8 mouse cellular contexts compared by ENCODE assay signal in genomic region chr4:43657146-43657545, GRCm38 (mm10). TPM values are rescaled to one million over a fixed set of nuclear protein-coding genes. Genes with fewer than 3 reads are reported as not detected.
DNase-seq lines count a peak whose midpoint lies in the region; ATAC-seq and TF ChIP-seq lines count a peak whose summit lies in the region.

No protein-coding gene starts in this region.

- no peaks in the 10 kb centered on the region for H3K27me3 ChIP-seq in hindbrain, postnatal 0 days (ENCODE audit: insufficient read depth, low read length)
- H3K27me3 ChIP-seq in neural tube, embryonic 13.5 days = peaks cover 26% of the 10 kb centered on the region

- intact Hi-C loops in left cerebral cortex, adult 2 months (cut with DNase I) = loop anchor here (5.0 kb wide), 2 partner anchors 80 to 215 kb away; partner anchors contain the start of genes Gba2, Rgp1 and Tesk1

- WGBS in hindbrain, postnatal 0 days = 66% methylated on average over 4 of the region's 4 CpGs
- 53% methylated on average over 4 of the region's 4 CpGs for WGBS in neural tube, embryonic 13.5 days

- peak overlapping the region; percentile 70 for H3K4me2 ChIP-seq in hindbrain, postnatal 0 days (ENCODE audit: low read depth, low read length)
- H3K4me2 ChIP-seq in neural tube, embryonic 13.5 days = peak overlapping the region; percentile 81

- TF ChIP-seq POLR2A in brain, embryonic 14.5 days (IDR thresholded peaks at IDR 0.05; ENCODE audit: borderline replicate concordance, extremely low read depth, insufficient read depth, insufficient read length, poor library complexity, severe bottlenecking) = no peak

- TF ChIP-seq CTCF in left cerebral cortex, adult 2 months (IDR thresholded peaks at IDR 0.05) = peak; percentile 15
- no peak for TF ChIP-seq CTCF in brain, embryonic 14.5 days (IDR thresholded peaks at IDR 0.05; ENCODE audit: borderline replicate concordance, extremely low read depth, insufficient read depth, insufficient read length)
- TF ChIP-seq CTCF in hindbrain, postnatal 0 days (IDR thresholded peaks at IDR 0.05; ENCODE audit: low read depth) = peak; percentile 38; the same call in 1 of the 2 replicates

- DNase-seq in left cerebral cortex, adult 2 months (ENCODE audit: extremely low spot score in 1 of 2, low spot score in 2 of 2) = no peak
- no peak for DNase-seq in left cerebral cortex, adult 11 months (ENCODE audit: low spot score)
- peak; percentile 39 for DNase-seq in brain, embryonic 14.5 days (ENCODE audit: low read depth)
- DNase-seq in hindbrain, postnatal 0 days (ENCODE audit: low spot score) = peak; percentile 26
- DNase-seq in frontal cortex, postnatal 14 days (ENCODE audit: low spot score in 2 of 2) = no peak
- no peak for DNase-seq in layer of hippocampus, adult 9-11 months

- H3K27ac ChIP-seq in left cerebral cortex, adult 2 months = peak overlapping the region; percentile 99; the same call in 1 of the 2 replicates
- H3K27ac ChIP-seq in hindbrain, postnatal 0 days = 0 out of 2 replicates have a peak overlapping the region, but pooled peaks have one; percentile 48
- H3K27ac ChIP-seq in neural tube, embryonic 13.5 days (replicated peaks) = peak overlapping the region; percentile 77; the same call in 1 of the 2 replicates

- H3K4me3 ChIP-seq in left cerebral cortex, adult 2 months = peak overlapping the region; percentile 74
- H3K4me3 ChIP-seq in hindbrain, postnatal 0 days (ENCODE audit: low read length) = peak overlapping the region; percentile 84
- H3K4me3 ChIP-seq in neural tube, embryonic 13.5 days = peak overlapping the region; percentile 61

- H3K4me1 ChIP-seq in hindbrain, postnatal 0 days (ENCODE audit: insufficient read depth, low read length) = no peaks in the 10 kb centered on the region
- H3K4me1 ChIP-seq in neural tube, embryonic 13.5 days (replicated peaks) = peaks cover 26% of the 10 kb centered on the region

- H3K9me3 ChIP-seq in hindbrain, postnatal 0 days (ENCODE audit: low read length) = no peaks in the 10 kb centered on the region
- no peaks in the 10 kb centered on the region for H3K9me3 ChIP-seq in neural tube, embryonic 13.5 days

- peak overlapping the region; percentile 91; the same call in 1 of the 2 replicates for H3K9ac ChIP-seq in hindbrain, postnatal 0 days (replicated peaks; ENCODE audit: low read length)
- H3K9ac ChIP-seq in neural tube, embryonic 13.5 days = no peak overlapping the region

- no peak for ATAC-seq in hindbrain, postnatal 0 days
- ATAC-seq in neural tube, embryonic 13.5 days (ENCODE audit: low read depth) = no peak
- ATAC-seq in granulocyte monocyte progenitor cell, adult 5-6 weeks (replicated peaks; ENCODE audit: poor library complexity, severe bottlenecking) = no peak

- no peaks in the 10 kb centered on the region for H3K36me3 ChIP-seq in hindbrain, postnatal 0 days (ENCODE audit: insufficient read depth, low read length)
- H3K36me3 ChIP-seq in neural tube, embryonic 13.5 days = no peaks in the 10 kb centered on the region

RNA-seq across cellular contexts. Expression of gene Hint2, which starts 0.9 kb away (rescaled TPM):
- 10 to 100 TPM; 30.9 to 33.5 TPM for total RNA-seq in left cerebral cortex, adult 2 months (2021)
- 43.0 and 64.6 TPM in 2 replicates for polyA plus RNA-seq in brain, embryonic 14.5 days (2012; rRNA removed)
- 86.8 and 131 TPM in 2 replicates for total RNA-seq in hindbrain, postnatal 0 days (2014; rRNA removed)
- 98.7 and 107 TPM in 2 replicates for polyA plus RNA-seq in hindbrain, postnatal 0 days (2015; fragmentation: Nextera tagmentation; extraction: Ambion mirVana)
- polyA plus RNA-seq in neural tube, embryonic 13.5 days (2015; fragmentation: Nextera tagmentation; extraction: Ambion mirVana) = 76.8 and 84.9 TPM in 2 replicates
- 58.6 and 78.3 TPM in 2 replicates for total RNA-seq in granulocyte monocyte progenitor cell, adult 5-6 weeks (2014; fragmentation: Nextera tagmentation)
- 55.1 and 63.3 TPM in 2 replicates for total RNA-seq in granulocyte monocyte progenitor cell, adult 5-6 weeks (2017)

RNA-seq across cellular contexts. Expression of gene Spag8, which starts 3.8 kb away (rescaled TPM):
- 1 to 10 TPM in 1 of 2 experiments, under 1 TPM in 1; 0.95 to 1.6 TPM for total RNA-seq in left cerebral cortex, adult 2 months (2021)
- 7.3 and 9.0 TPM in 2 replicates for polyA plus RNA-seq in brain, embryonic 14.5 days (2012; rRNA removed)
- total RNA-seq in hindbrain, postnatal 0 days (2014; rRNA removed) = 6.8 and 17.0 TPM in 2 replicates
- polyA plus RNA-seq in hindbrain, postnatal 0 days (2015; fragmentation: Nextera tagmentation; extraction: Ambion mirVana) = 7.8 and 8.2 TPM in 2 replicates
- polyA plus RNA-seq in neural tube, embryonic 13.5 days (2015; fragmentation: Nextera tagmentation; extraction: Ambion mirVana) = 3.5 and 4.1 TPM in 2 replicates
- 1.3 TPM in 1 of 2 replicates, not detected in the other for total RNA-seq in granulocyte monocyte progenitor cell, adult 5-6 weeks (2014; fragmentation: Nextera tagmentation)
- not detected in 2 replicates for total RNA-seq in granulocyte monocyte progenitor cell, adult 5-6 weeks (2017)

RNA-seq across cellular contexts. Expression of gene Tmem8b, which starts 11.6 kb away (rescaled TPM):
- 10 to 100 TPM; 63.1 to 66.2 TPM for total RNA-seq in left cerebral cortex, adult 2 months (2021)
- 27.0 and 42.0 TPM in 2 replicates for polyA plus RNA-seq in brain, embryonic 14.5 days (2012; rRNA removed)
- 25.3 and 31.6 TPM in 2 replicates for total RNA-seq in hindbrain, postnatal 0 days (2014; rRNA removed)
- 10.3 and 11.4 TPM in 2 replicates for polyA plus RNA-seq in hindbrain, postnatal 0 days (2015; fragmentation: Nextera tagmentation; extraction: Ambion mirVana)
- polyA plus RNA-seq in neural tube, embryonic 13.5 days (2015; fragmentation: Nextera tagmentation; extraction: Ambion mirVana) = 13.5 and 15.6 TPM in 2 replicates
- total RNA-seq in granulocyte monocyte progenitor cell, adult 5-6 weeks (2014; fragmentation: Nextera tagmentation) = 1.9 and 4.9 TPM in 2 replicates
- total RNA-seq in granulocyte monocyte progenitor cell, adult 5-6 weeks (2017) = 0.46 and 0.52 TPM in 2 replicates

RNA-seq across cellular contexts. Expression of gene Fam221b, which starts 11.8 kb away (rescaled TPM):
- total RNA-seq in left cerebral cortex, adult 2 months (2021) = 1 to 10 TPM; 1.8 to 2.2 TPM
- 0.23 and 0.34 TPM in 2 replicates for polyA plus RNA-seq in brain, embryonic 14.5 days (2012; rRNA removed)
- total RNA-seq in hindbrain, postnatal 0 days (2014; rRNA removed) = not detected in 2 replicates
- polyA plus RNA-seq in hindbrain, postnatal 0 days (2015; fragmentation: Nextera tagmentation; extraction: Ambion mirVana) = 1.4 and 1.6 TPM in 2 replicates
- polyA plus RNA-seq in neural tube, embryonic 13.5 days (2015; fragmentation: Nextera tagmentation; extraction: Ambion mirVana) = 2.4 and 2.9 TPM in 2 replicates
- not detected in 2 replicates for total RNA-seq in granulocyte monocyte progenitor cell, adult 5-6 weeks (2014; fragmentation: Nextera tagmentation)
- total RNA-seq in granulocyte monocyte progenitor cell, adult 5-6 weeks (2017) = 0.34 and 0.36 TPM in 2 replicates

RNA-seq across cellular contexts. Expression of gene Npr2, which starts 25.4 kb away (rescaled TPM):
- total RNA-seq in left cerebral cortex, adult 2 months (2021) = 10 to 100 TPM; 60.9 to 62.0 TPM
- 61.7 and 65.6 TPM in 2 replicates for polyA plus RNA-seq in brain, embryonic 14.5 days (2012; rRNA removed)
- total RNA-seq in hindbrain, postnatal 0 days (2014; rRNA removed) = 25.0 and 41.3 TPM in 2 replicates
- polyA plus RNA-seq in hindbrain, postnatal 0 days (2015; fragmentation: Nextera tagmentation; extraction: Ambion mirVana) = 8.8 and 8.9 TPM in 2 replicates
- polyA plus RNA-seq in neural tube, embryonic 13.5 days (2015; fragmentation: Nextera tagmentation; extraction: Ambion mirVana) = 26.9 and 27.8 TPM in 2 replicates
- total RNA-seq in granulocyte monocyte progenitor cell, adult 5-6 weeks (2014; fragmentation: Nextera tagmentation) = 0.64 TPM in 1 of 2 replicates, not detected in the other
- total RNA-seq in granulocyte monocyte progenitor cell, adult 5-6 weeks (2017) = 0.31 and 0.56 TPM in 2 replicates

Comparison
In these comparisons a context has a peak if more than half of its experiments do, and no peak if none do; other contexts are left out.
1. DNase-seq: peak in brain, embryonic 14.5 days (single experiment) and hindbrain, postnatal 0 days (single experiment); none in left cerebral cortex, adult 2 months (0 of 2), left cerebral cortex, adult 11 months (single experiment), frontal cortex, postnatal 14 days (0 of 2) and layer of hippocampus, adult 9-11 months (single experiment).
2. H3K27ac ChIP-seq: peak in every context shown above with its lines; median percentile 99 in left cerebral cortex, adult 2 months; 77 in neural tube, embryonic 13.5 days; 48 in hindbrain, postnatal 0 days.
3. Peak in every context shown above with its lines, with median percentiles within 50 percentile points of each other: H3K4me3 ChIP-seq.